Comparison of ENCODE assay signal across 10 mouse cellular contexts in genomic region chr19:41850719-41851543, GRCm38 (mm10). TPM values are rescaled to one million over a fixed set of nuclear protein-coding genes. Genes with fewer than 3 reads are reported as not detected.
DNase-seq lines count a peak whose midpoint lies in the region; ATAC-seq and TF ChIP-seq lines count a peak whose summit lies in the region.
"Had no signal": no experiment of that assay in that cellular context is flagged by ENCODE, and none has a peak within 500 bp of the region (broad histone marks: within the 10 kb centered on the region; RNA-seq: fewer than 3 reads in every experiment).

No protein-coding gene starts in this region.

- H3K36me3 ChIP-seq in G1E (replicated peaks), result peaks cover 8% of the 10 kb centered on the region
- no peaks in the 10 kb centered on the region for H3K36me3 ChIP-seq in hindbrain, embryonic 10.5 days
- H3K36me3 ChIP-seq in midbrain, embryonic 15.5 days (replicated peaks), result no peaks in the 10 kb centered on the region
- no peaks in the 10 kb centered on the region for H3K36me3 ChIP-seq in heart, embryonic 12.5 days

- H3K4me2 ChIP-seq in midbrain, embryonic 15.5 days, result peak overlapping the region; percentile 25; the same call in 1 of the 2 replicates
- no peak overlapping the region for H3K4me2 ChIP-seq in heart, embryonic 12.5 days

- H3K4me3 ChIP-seq in G1E (ENCODE audit: low read depth, low read length), result peak overlapping the region; percentile 8; the same call in 1 of the 2 replicates
- peak overlapping the region; percentile 22 for H3K4me3 ChIP-seq in hindbrain, embryonic 10.5 days
- H3K4me3 ChIP-seq in midbrain, embryonic 15.5 days, result no peak overlapping the region
- H3K4me3 ChIP-seq in heart, embryonic 12.5 days, result no peak overlapping the region

- ATAC-seq in G1E (ENCODE audit: extremely low read depth, insufficient number of reproducible peaks, low FRiP score, poor library complexity, severe bottlenecking), result no peak
- no peak for ATAC-seq in midbrain, embryonic 15.5 days (replicated peaks)
- ATAC-seq in heart, embryonic 12.5 days (ENCODE audit: insufficient number of reproducible peaks, low FRiP score), result no peak

- WGBS in hindbrain, embryonic 10.5 days, result 17% methylated on average over 14 of the region's 14 CpGs
- WGBS in midbrain, embryonic 15.5 days, result 15% methylated on average over 14 of the region's 14 CpGs
- 31% methylated on average over 14 of the region's 14 CpGs for WGBS in heart, embryonic 12.5 days

- peak overlapping the region; percentile 82 for H3K27ac ChIP-seq in hindbrain, embryonic 10.5 days
- H3K27ac ChIP-seq in midbrain, embryonic 15.5 days, result peak overlapping the region; percentile 74
- no peak overlapping the region for H3K27ac ChIP-seq in heart, embryonic 12.5 days (ENCODE audit: poor library complexity, severe bottlenecking)

- H3K27me3 ChIP-seq in G1E (ENCODE audit: insufficient read depth, low read length), result no peaks in the 10 kb centered on the region
- H3K27me3 ChIP-seq in hindbrain, embryonic 10.5 days (ENCODE audit: insufficient read depth, poor library complexity, severe bottlenecking), result peaks cover 5% of the 10 kb centered on the region
- no peaks in the 10 kb centered on the region for H3K27me3 ChIP-seq in midbrain, embryonic 15.5 days (replicated peaks)
- no peaks in the 10 kb centered on the region for H3K27me3 ChIP-seq in heart, embryonic 12.5 days (replicated peaks)

- DNase-seq in G1E (ENCODE audit: low spot score), result peak; percentile 47
- peak; percentile 59 for DNase-seq in R1 (ENCODE audit: low read depth, low spot score)
- DNase-seq in hindbrain, embryonic 10.5 days (ENCODE audit: low spot score), result peak; percentile 20
- no peak for DNase-seq in urinary bladder, postnatal 25 days (ENCODE audit: low spot score)
- DNase-seq in ovary, postnatal 10 days (ENCODE audit: low spot score), result no peak
- DNase-seq: adrenal gland, postnatal 36 days; gastrocnemius, postnatal 14 days; right cerebral cortex, postnatal 4 days had no signal

- peaks cover 5% of the 10 kb centered on the region for H3K9me3 ChIP-seq in G1E (replicated peaks)
- H3K9me3 ChIP-seq in hindbrain, embryonic 10.5 days, result no peaks in the 10 kb centered on the region
- H3K9me3 ChIP-seq in midbrain, embryonic 15.5 days, result no peaks in the 10 kb centered on the region
- H3K9me3 ChIP-seq in heart, embryonic 12.5 days (replicated peaks), result no peaks in the 10 kb centered on the region

- H3K4me1 ChIP-seq in G1E (ENCODE audit: insufficient read depth, low read depth, low read length), result peaks cover 47% of the 10 kb centered on the region
- peaks cover 41% of the 10 kb centered on the region for H3K4me1 ChIP-seq in hindbrain, embryonic 10.5 days (replicated peaks)
- H3K4me1 ChIP-seq in midbrain, embryonic 15.5 days, result peaks cover 27% of the 10 kb centered on the region
- peaks cover 5% of the 10 kb centered on the region; the same call in 1 of the 2 replicates for H3K4me1 ChIP-seq in heart, embryonic 12.5 days (replicated peaks)

- peak overlapping the region; percentile 17; the same call in 1 of the 2 replicates for H3K9ac ChIP-seq in midbrain, embryonic 15.5 days
- H3K9ac ChIP-seq in heart, embryonic 12.5 days, result no peak overlapping the region

- no peak for TF ChIP-seq CTCF in G1E (IDR thresholded peaks at IDR 0.05; ENCODE audit: low read depth, low read length)

RNA-seq across cellular contexts. Expression of gene Frat2, which starts 3.0 kb away (rescaled TPM):
- 15.3 and 17.8 TPM in 2 replicates for total RNA-seq in G1E (2014; fragmentation: Nextera tagmentation)
- 23.4 and 30.4 TPM in 2 replicates for total RNA-seq in G1E (2017)
- 42.6 and 60.2 TPM in 2 replicates for polyA plus RNA-seq in G1E (2012)
- 5.4 and 6.7 TPM in 2 replicates for polyA plus RNA-seq in hindbrain, embryonic 10.5 days (2016; fragmentation: Nextera tagmentation; extraction: Ambion mirVana)
- polyA plus RNA-seq in midbrain, embryonic 15.5 days (2015; fragmentation: Nextera tagmentation; extraction: Ambion mirVana), result 9.5 and 9.7 TPM in 2 replicates
- polyA plus RNA-seq in heart, embryonic 12.5 days (2016; fragmentation: Nextera tagmentation; extraction: Ambion mirVana), result 3.6 TPM in 2 replicates

RNA-seq across cellular contexts. Expression of gene Frat1, which starts 21.2 kb away (rescaled TPM):
- total RNA-seq in G1E (2014; fragmentation: Nextera tagmentation) (11.4 and 13.5 TPM in 2 replicates), G1E (2017) (17.9 and 19.8 TPM in 2 replicates)
- polyA plus RNA-seq in G1E (2012), result 41.1 and 52.6 TPM in 2 replicates
- 10.8 and 13.4 TPM in 2 replicates for polyA plus RNA-seq in hindbrain, embryonic 10.5 days (2016; fragmentation: Nextera tagmentation; extraction: Ambion mirVana)
- polyA plus RNA-seq in midbrain, embryonic 15.5 days (2015; fragmentation: Nextera tagmentation; extraction: Ambion mirVana), result 30.1 and 30.9 TPM in 2 replicates
- polyA plus RNA-seq in heart, embryonic 12.5 days (2016; fragmentation: Nextera tagmentation; extraction: Ambion mirVana), result 2.5 and 3.2 TPM in 2 replicates

RNA-seq across cellular contexts. Expression of gene Rrp12, which starts 45.0 kb away (rescaled TPM):
- total RNA-seq in G1E (2014; fragmentation: Nextera tagmentation) (14.9 and 16.9 TPM in 2 replicates), G1E (2017) (13.5 and 16.5 TPM in 2 replicates)
- polyA plus RNA-seq in G1E (2012), result 31.0 and 33.8 TPM in 2 replicates
- polyA plus RNA-seq in hindbrain, embryonic 10.5 days (2016; fragmentation: Nextera tagmentation; extraction: Ambion mirVana), result 27.3 and 34.1 TPM in 2 replicates
- 16.7 and 18.5 TPM in 2 replicates for polyA plus RNA-seq in midbrain, embryonic 15.5 days (2015; fragmentation: Nextera tagmentation; extraction: Ambion mirVana)
- polyA plus RNA-seq in heart, embryonic 12.5 days (2016; fragmentation: Nextera tagmentation; extraction: Ambion mirVana), result 16.9 TPM in 2 replicates

RNA-seq across cellular contexts. Expression of gene Arhgap19, which starts 49.1 kb away (rescaled TPM):
- total RNA-seq in G1E (2014; fragmentation: Nextera tagmentation), result 66.1 and 95.6 TPM in 2 replicates
- 41.0 and 46.9 TPM in 2 replicates for total RNA-seq in G1E (2017)
- 6.9 and 9.0 TPM in 2 replicates for polyA plus RNA-seq in G1E (2012)
- polyA plus RNA-seq in hindbrain, embryonic 10.5 days (2016; fragmentation: Nextera tagmentation; extraction: Ambion mirVana), result 27.9 and 37.9 TPM in 2 replicates
- 5.2 and 6.2 TPM in 2 replicates for polyA plus RNA-seq in midbrain, embryonic 15.5 days (2015; fragmentation: Nextera tagmentation; extraction: Ambion mirVana)
- 17.8 and 19.5 TPM in 2 replicates for polyA plus RNA-seq in heart, embryonic 12.5 days (2016; fragmentation: Nextera tagmentation; extraction: Ambion mirVana)

Comparison
In these comparisons a context has a peak if more than half of its experiments do, and no peak if none do; other contexts are left out.
1. DNase-seq: peak in G1E (single experiment), R1 (single experiment) and hindbrain, embryonic 10.5 days (single experiment); none in urinary bladder, postnatal 25 days (single experiment) and ovary, postnatal 10 days (single experiment).
2. H3K4me3 ChIP-seq: peak in G1E (single experiment) and hindbrain, embryonic 10.5 days (single experiment); none in midbrain, embryonic 15.5 days (single experiment) and heart, embryonic 12.5 days (single experiment).